Mouse (Mus musculus) myocyte (in vitro differentiated cells): Measurements from ENCODE around the gene St3gal5.

ENCODE experiments used
- MAX ChIP-seq: IDR thresholded peaks from one replicate; pipeline ENCODE4 v1.6.1; 2011; ENCODE audit warnings: low read depth, mild to moderate bottlenecking, control low read depth
- POLR2A ChIP-seq: IDR thresholded peaks from one replicate; pipeline ENCODE4 v1.6.1; 2011; ENCODE audit warnings: low read depth, mild to moderate bottlenecking, control low read depth, moderate library complexity; ENCODE audit not compliant: insufficient read length
- POLR2AphosphoS2 ChIP-seq: IDR thresholded peaks from one replicate; pipeline ENCODE4 v1.6.1; 2011; ENCODE audit warnings: low read depth, control low read depth; ENCODE audit not compliant: insufficient read length
- REST ChIP-seq: IDR thresholded peaks from one replicate; pipeline ENCODE4 v1.6.1; 2011; ENCODE audit warnings: mild to moderate bottlenecking, control low read depth, moderate library complexity; ENCODE audit not compliant: insufficient read depth, insufficient read length
- TCF3 ChIP-seq: IDR thresholded peaks from one replicate; pipeline ENCODE4 v1.6.1; 2011; ENCODE audit warnings: low read depth, control low read depth; ENCODE audit not compliant: insufficient read length

DNA sequence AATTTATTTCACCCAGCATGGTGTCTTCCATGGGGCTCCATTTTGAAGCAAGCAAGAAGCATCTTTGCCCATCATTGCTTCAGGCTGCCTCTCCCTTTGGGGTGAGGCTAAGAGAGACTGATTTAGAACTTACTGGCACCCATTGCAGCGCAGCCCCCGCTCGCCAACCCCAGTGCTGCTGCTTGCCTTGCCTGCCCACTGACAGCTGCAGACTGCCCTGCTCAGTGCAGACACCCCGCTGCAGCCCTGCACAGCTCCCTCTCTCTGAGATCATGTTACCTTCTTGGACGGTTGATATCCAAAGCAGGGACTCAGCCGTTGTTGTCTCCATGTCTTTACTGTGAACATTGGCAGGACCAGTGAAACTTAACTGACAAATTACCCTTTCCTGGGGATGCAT is 15.2 kb downstream of the St3gal5 start:
- TF ChIP-seq POLR2A, result peak; percentile 46
- no peak for TF ChIP-seq POLR2AphosphoS2
- peak; percentile 95 for TF ChIP-seq TCF3
- no peak for TF ChIP-seq MAX
- TF ChIP-seq REST, result peak; percentile 37
